ENCODE assay signal across 19 mouse cellular contexts in the genomic region with DNA sequence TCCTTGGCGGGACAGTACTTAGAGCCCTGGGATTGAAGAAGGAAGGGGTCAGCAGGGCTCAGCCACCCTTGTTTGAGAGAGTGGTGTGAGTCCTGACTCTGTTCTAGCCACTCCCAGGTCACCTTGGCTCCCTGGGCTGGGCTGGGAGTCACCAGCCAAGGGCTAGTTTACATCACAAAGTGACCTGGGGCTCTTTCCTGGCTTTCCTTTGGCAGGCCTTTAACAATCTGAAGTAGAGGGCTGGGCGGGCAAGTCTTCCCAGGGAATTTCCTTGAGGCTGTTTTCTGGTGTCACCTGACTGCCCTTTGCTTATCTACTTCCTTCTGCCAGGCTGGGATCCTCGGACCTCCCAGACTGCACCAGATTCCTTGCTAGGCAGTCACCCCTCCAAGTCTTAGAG. TPM values are rescaled to one million over a fixed set of nuclear protein-coding genes. Genes with fewer than 3 reads are reported as not detected.
DNase-seq lines count a peak whose midpoint lies in the region; ATAC-seq and TF ChIP-seq lines count a peak whose summit lies in the region.
"Had no signal": no experiment of that assay in that cellular context is flagged by ENCODE, and none has a peak within 500 bp of the region (broad histone marks: within the 10 kb centered on the region; RNA-seq: fewer than 3 reads in every experiment).

No protein-coding gene starts in this region.

- intact Hi-C loops in left cerebral cortex, postnatal 10 days (cut with DNase I) = no loop called here

- 26% methylated on average over 3 of the region's 3 CpGs for WGBS in kidney, embryonic 14.5 days
- 42% methylated on average over 3 of the region's 3 CpGs for WGBS in lung, adult 2 months
- WGBS in stomach, postnatal 0 days = 33% methylated on average over 3 of the region's 3 CpGs
- 23% methylated on average over 3 of the region's 3 CpGs for WGBS in hindbrain, embryonic 10.5 days

- H3K9ac ChIP-seq in kidney, embryonic 14.5 days (ENCODE audit: low read depth, low read length) = no peak overlapping the region
- H3K9ac ChIP-seq in stomach, postnatal 0 days (ENCODE audit: low read length) = no peak overlapping the region
- H3K9ac ChIP-seq: embryonic facial prominence, embryonic 15.5 days; limb, embryonic 12.5 days; liver, embryonic 15.5 days had no signal

- H3K27ac ChIP-seq in kidney, embryonic 14.5 days (ENCODE audit: low read depth, low read length) = no peak overlapping the region
- peak overlapping the region; percentile 67 for H3K27ac ChIP-seq in stomach, postnatal 0 days (replicated peaks)
- H3K27ac ChIP-seq in hindbrain, embryonic 10.5 days = no peak overlapping the region
- H3K27ac ChIP-seq: embryonic facial prominence, embryonic 15.5 days; gastrocnemius, adult 2 months; limb, embryonic 12.5 days; liver, embryonic 15.5 days had no signal

- no peak for ATAC-seq in kidney, embryonic 14.5 days (ENCODE audit: low FRiP score, low TSS enrichment)
- peak; percentile 57 for ATAC-seq in stomach, postnatal 0 days (ENCODE audit: low FRiP score, low TSS enrichment)
- ATAC-seq in megakaryocyte, adult 5-6 weeks (ENCODE audit: poor library complexity, severe bottlenecking) = no peak
- ATAC-seq: forebrain, embryonic 14.5 days had no signal

- peaks cover 17% of the 10 kb centered on the region; the same call in 1 of the 2 replicates for H3K4me1 ChIP-seq in kidney, embryonic 14.5 days (ENCODE audit: control insufficient read depth, insufficient read depth, low read length)
- peaks cover 12% of the 10 kb centered on the region for H3K4me1 ChIP-seq in lung, adult 2 months (ENCODE audit: control insufficient read depth, insufficient read depth, low read length)
- H3K4me1 ChIP-seq in stomach, postnatal 0 days (replicated peaks; ENCODE audit: control insufficient read depth, insufficient read depth) = peaks cover 4% of the 10 kb centered on the region
- H3K4me1 ChIP-seq in hindbrain, embryonic 10.5 days (replicated peaks) = peaks cover 8% of the 10 kb centered on the region; the same call in 1 of the 2 replicates
- H3K4me1 ChIP-seq: embryonic facial prominence, embryonic 15.5 days; limb, embryonic 12.5 days had no signal

- no peak for TF ChIP-seq EP300 in stomach, postnatal 0 days (optimal IDR thresholded peaks at IDR 0.05)

- TF ChIP-seq POLR2A in lung, adult 2 months (IDR thresholded peaks at IDR 0.05; ENCODE audit: borderline replicate concordance, extremely low read depth, low read depth, low read length) = no peak

- peak; percentile 49 for DNase-seq in kidney, adult 18-20 months
- DNase-seq in kidney, adult 9 months = peak; percentile 58
- DNase-seq in lung, adult 2 months = peak; percentile 37
- DNase-seq in stomach, postnatal 0 days (ENCODE audit: low spot score) = peak; percentile 62
- DNase-seq in left cerebral cortex, postnatal 10 days (ENCODE audit: extremely low spot score in 1 of 2, low spot score in 2 of 2) = no peak
- no peak for DNase-seq in hindbrain, embryonic 10.5 days (ENCODE audit: low spot score)
- DNase-seq: cerebellum, adult 2 months; gastrocnemius, adult 2 months; heart, adult 18-20 months; heart, postnatal 14 days; layer of hippocampus, postnatal 36 days; spleen, adult 18-20 months; thymus, postnatal 4 days had no signal

- no peaks in the 10 kb centered on the region for H3K9me3 ChIP-seq in kidney, embryonic 14.5 days (ENCODE audit: control insufficient read depth, low read length)
- no peaks in the 10 kb centered on the region for H3K9me3 ChIP-seq in stomach, postnatal 0 days (ENCODE audit: control insufficient read depth, low read length)
- H3K9me3 ChIP-seq in hindbrain, embryonic 10.5 days = no peaks in the 10 kb centered on the region
- H3K9me3 ChIP-seq: embryonic facial prominence, embryonic 15.5 days; limb, embryonic 12.5 days; liver, embryonic 15.5 days had no signal

- no peaks in the 10 kb centered on the region for H3K36me3 ChIP-seq in kidney, embryonic 14.5 days (ENCODE audit: control insufficient read depth, insufficient read depth, low read length)
- no peaks in the 10 kb centered on the region for H3K36me3 ChIP-seq in stomach, postnatal 0 days (ENCODE audit: control insufficient read depth, insufficient read depth, low read length)
- no peaks in the 10 kb centered on the region for H3K36me3 ChIP-seq in hindbrain, embryonic 10.5 days
- H3K36me3 ChIP-seq: embryonic facial prominence, embryonic 15.5 days; limb, embryonic 12.5 days; liver, embryonic 15.5 days had no signal

- H3K4me2 ChIP-seq in kidney, embryonic 14.5 days (replicated peaks; ENCODE audit: low read depth, low read length) = no peak overlapping the region
- no peak overlapping the region for H3K4me2 ChIP-seq in stomach, postnatal 0 days (replicated peaks; ENCODE audit: low read depth)
- H3K4me2 ChIP-seq: embryonic facial prominence, embryonic 15.5 days; limb, embryonic 12.5 days; liver, embryonic 15.5 days had no signal

- H3K4me3 ChIP-seq in kidney, embryonic 14.5 days (ENCODE audit: low read length) = no peak overlapping the region
- no peak overlapping the region for H3K4me3 ChIP-seq in lung, adult 2 months (replicated peaks; ENCODE audit: extremely low read depth, low read depth, low read length)
- no peak overlapping the region for H3K4me3 ChIP-seq in stomach, postnatal 0 days (ENCODE audit: low read depth, low read length)
- no peak overlapping the region for H3K4me3 ChIP-seq in hindbrain, embryonic 10.5 days
- H3K4me3 ChIP-seq: embryonic facial prominence, embryonic 15.5 days; gastrocnemius, adult 2 months; limb, embryonic 12.5 days; liver, embryonic 15.5 days had no signal

- no peak for TF ChIP-seq CTCF in lung, adult 2 months (IDR thresholded peaks at IDR 0.05; ENCODE audit: insufficient read depth, low read length)
- TF ChIP-seq CTCF in stomach, postnatal 0 days (IDR thresholded peaks at IDR 0.05; ENCODE audit: low read depth) = no peak

- H3K27me3 ChIP-seq in kidney, embryonic 14.5 days (ENCODE audit: control insufficient read depth, insufficient read depth, low read length) = no peaks in the 10 kb centered on the region
- no peaks in the 10 kb centered on the region for H3K27me3 ChIP-seq in stomach, postnatal 0 days (ENCODE audit: control insufficient read depth, insufficient read depth, low read length)
- H3K27me3 ChIP-seq in hindbrain, embryonic 10.5 days (ENCODE audit: insufficient read depth, poor library complexity, severe bottlenecking) = no peaks in the 10 kb centered on the region
- H3K27me3 ChIP-seq: embryonic facial prominence, embryonic 15.5 days; limb, embryonic 12.5 days; liver, embryonic 15.5 days had no signal

RNA-seq across cellular contexts. Expression of gene Tfcp2l1, which starts 20.3 kb away (rescaled TPM):
- 21.2 and 33.0 TPM in 2 replicates for polyA plus RNA-seq in kidney, embryonic 14.5 days (2014; fragmentation: Nextera tagmentation; extraction: Ambion mirVana)
- 18.5 and 29.1 TPM in 2 replicates for polyA plus RNA-seq in lung, adult 2 months (2012; rRNA removed)
- polyA plus RNA-seq in stomach, postnatal 0 days (2015; fragmentation: Nextera tagmentation; extraction: Ambion mirVana) = 5.3 and 6.3 TPM in 2 replicates
- not detected in 2 replicates for total RNA-seq in megakaryocyte, adult 5-6 weeks (2015)
- not detected in 2 replicates for total RNA-seq in megakaryocyte, adult 5-6 weeks (2017)
- 1 to 10 TPM in 1 of 2 experiments, under 1 TPM in 1; 0.85 to 1.3 TPM for total RNA-seq in left cerebral cortex, postnatal 10 days (2021)
- 0.12 and 0.14 TPM in 2 replicates for polyA plus RNA-seq in hindbrain, embryonic 10.5 days (2016; fragmentation: Nextera tagmentation; extraction: Ambion mirVana)

Comparison
In these comparisons a context has a peak if more than half of its experiments do, and no peak if none do; other contexts are left out.
1. DNase-seq: peak in kidney, adult 18-20 months (single experiment), kidney, adult 9 months (single experiment), lung, adult 2 months (single experiment) and stomach, postnatal 0 days (single experiment); none in left cerebral cortex, postnatal 10 days (0 of 2) and hindbrain, embryonic 10.5 days (single experiment).